Mouse (Mus musculus): ENCODE measurements around the gene Hoxd8. TPM values are rescaled to one million over a fixed set of nuclear protein-coding genes. Genes with fewer than 3 reads are reported as not detected.

The Hoxd8 gene
- polyA plus RNA-seq, 1 experiment, result not detected

DNA sequence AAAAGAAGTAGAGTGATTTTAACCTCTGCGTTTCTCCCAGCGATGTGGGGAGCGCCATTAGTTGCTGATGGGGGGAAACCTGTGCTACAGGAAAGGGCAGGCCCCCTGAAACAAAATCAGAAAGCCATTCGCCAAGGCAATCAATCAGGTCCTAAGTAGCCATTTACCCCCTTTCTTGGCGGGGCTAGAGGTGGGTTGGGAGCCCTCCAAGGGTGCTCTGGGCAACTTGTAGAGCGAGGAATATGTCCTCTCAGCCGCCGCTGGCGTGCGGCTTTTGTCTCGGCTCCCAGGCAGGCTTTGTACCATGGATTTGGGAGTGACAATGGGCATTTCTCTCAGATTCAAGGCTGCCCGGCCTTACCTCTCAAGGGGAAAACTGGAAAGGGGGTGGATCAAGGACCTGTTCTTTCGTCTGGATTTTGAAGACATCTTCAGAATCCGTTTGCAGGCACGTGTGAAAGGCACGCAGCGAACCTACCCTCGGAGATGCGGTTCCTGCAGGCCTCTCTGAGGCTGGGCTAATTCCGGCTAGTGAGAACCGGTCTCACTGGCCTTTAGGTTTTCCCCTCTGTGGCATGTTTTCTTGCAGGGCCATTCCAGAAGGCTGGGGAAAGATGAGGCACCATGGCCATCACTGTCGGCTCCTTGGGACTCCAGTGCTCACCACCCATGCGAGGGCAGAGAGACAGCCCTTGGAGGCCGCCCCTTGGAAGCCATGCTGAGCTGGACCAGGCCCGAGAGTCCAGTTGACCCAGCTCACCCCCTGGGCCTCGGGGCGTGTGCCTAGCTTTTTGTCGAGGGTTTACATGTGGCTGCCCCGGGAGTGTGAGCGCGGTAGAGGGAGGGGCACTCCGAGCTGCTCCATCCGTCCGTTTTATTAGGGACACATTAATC lies 7.7 kb upstream of the Hoxd8 start:
- H3K36me3 ChIP-seq (replicated peaks; ENCODE audit: low read length), result no peaks in the 10 kb centered on the region
- H3K4me3 ChIP-seq (replicated peaks), result no peak overlapping the region
- no peak for TF ChIP-seq FLI1 (IDR thresholded peaks at IDR 0.05; ENCODE audit: low read length)
- TF ChIP-seq GATA1 (IDR thresholded peaks at IDR 0.05; ENCODE audit: borderline replicate concordance, low read length), result no peak
- peaks cover 3% of the 10 kb centered on the region for H3K9me3 ChIP-seq
- H3K4me1 ChIP-seq, result peaks cover 24% of the 10 kb centered on the region
- H3K27me3 ChIP-seq (replicated peaks), result peaks cover 99% of the 10 kb centered on the region

- Histone ChIP-seq H3K27me3 (replicated peaks) (peaks cover 96% of the 10 kb centered on the region), H3K4me1 (peaks cover 16% of the 10 kb centered on the region), H3K4me3 (replicated peaks) (peak within 1 kb of the TSS; percentile 79), H3K36me3 (replicated peaks; ENCODE audit: low read length) (no peaks in the 10 kb centered on the region), H3K9me3 (no peaks in the 10 kb centered on the region)
- TF ChIP-seq GATA1 (IDR thresholded peaks at IDR 0.05; ENCODE audit: borderline replicate concordance, low read length) (no peak), FLI1 (IDR thresholded peaks at IDR 0.05; ENCODE audit: low read length) (no peak)
These were observed 6.8 kb upstream of the Hoxd8 start, which contains the start of gene Hoxd9 for GRCm38 (mm10) chr2:74697567-74698121. Gene Hoxd9 (plus strand): TSS chr2:74697727.

- Histone ChIP-seq H3K4me1 (peaks cover 14% of the 10 kb centered on the region), H3K9me3 (no peaks in the 10 kb centered on the region), H3K27me3 (replicated peaks) (peaks cover 96% of the 10 kb centered on the region), H3K36me3 (replicated peaks; ENCODE audit: low read length) (no peaks in the 10 kb centered on the region), H3K4me3 (replicated peaks) (peak overlapping the region; percentile 79)
- TF ChIP-seq FLI1 (IDR thresholded peaks at IDR 0.05; ENCODE audit: low read length) (no peak), GATA1 (IDR thresholded peaks at IDR 0.05; ENCODE audit: borderline replicate concordance, low read length) (no peak)
These were observed 6.0 kb upstream of the Hoxd8 start for GRCm38 (mm10) chr2:74698201-74699052.

GRCm38 (mm10) chr2:74699053-74699430 lies 5.4 kb upstream of the Hoxd8 start:
- TF ChIP-seq FLI1 (IDR thresholded peaks at IDR 0.05; ENCODE audit: low read length) (no peak), GATA1 (IDR thresholded peaks at IDR 0.05; ENCODE audit: borderline replicate concordance, low read length) (no peak)
- peaks cover 96% of the 10 kb centered on the region for H3K27me3 ChIP-seq (replicated peaks)
- H3K9me3 ChIP-seq, result no peaks in the 10 kb centered on the region
- H3K4me1 ChIP-seq, result peaks cover 13% of the 10 kb centered on the region
- H3K36me3 ChIP-seq (replicated peaks; ENCODE audit: low read length), result no peaks in the 10 kb centered on the region
- no peak overlapping the region for H3K4me3 ChIP-seq (replicated peaks)

DNA sequence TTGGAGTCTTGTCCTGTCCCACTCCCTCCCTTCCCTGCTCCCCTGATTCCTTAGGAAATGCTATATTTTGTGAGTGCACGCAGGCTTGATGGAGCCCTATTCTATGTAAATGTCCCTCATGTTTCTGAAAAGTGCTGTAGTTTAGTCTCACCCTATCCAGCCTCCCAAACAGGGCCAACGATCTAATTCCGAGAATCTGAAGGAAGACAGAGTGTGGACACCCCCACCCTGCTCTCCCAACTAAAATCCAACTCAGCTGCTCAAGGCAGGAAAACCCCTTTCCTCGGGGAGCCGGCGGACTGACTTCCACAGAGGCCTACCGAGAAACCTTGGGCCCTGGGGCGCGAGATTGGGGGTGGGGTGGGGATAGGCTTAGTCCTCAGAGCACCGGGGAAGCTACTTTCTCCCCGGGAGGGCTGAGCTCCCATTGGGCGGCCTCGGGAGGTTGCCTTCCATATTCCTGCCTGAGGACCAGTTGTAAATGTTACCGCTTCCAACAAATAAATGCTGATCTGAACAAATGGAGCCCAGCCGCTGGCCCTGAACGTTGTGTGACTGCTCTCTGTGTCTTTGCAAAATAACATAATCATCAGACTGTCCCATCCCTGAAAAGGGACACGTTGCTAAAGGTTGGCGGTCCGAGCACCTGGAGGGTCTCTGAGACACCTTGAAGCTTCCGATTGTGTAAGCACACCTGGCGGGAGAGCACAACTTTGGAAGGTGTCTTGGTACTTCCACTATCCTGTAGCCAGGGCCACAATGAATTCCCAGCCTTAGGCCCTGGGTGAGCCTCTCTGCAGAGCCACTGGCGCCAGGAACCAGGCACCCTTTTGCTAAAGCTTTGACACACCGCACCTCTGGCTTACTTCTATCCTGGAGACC lies 4.5 kb upstream of the Hoxd8 start:
- no peaks in the 10 kb centered on the region for H3K9me3 ChIP-seq
- H3K27me3 ChIP-seq (replicated peaks), result peaks cover 97% of the 10 kb centered on the region
- H3K4me3 ChIP-seq (replicated peaks), result no peak overlapping the region
- peaks cover 15% of the 10 kb centered on the region for H3K4me1 ChIP-seq
- H3K36me3 ChIP-seq (replicated peaks; ENCODE audit: low read length), result no peaks in the 10 kb centered on the region
- TF ChIP-seq GATA1 (IDR thresholded peaks at IDR 0.05; ENCODE audit: borderline replicate concordance, low read length) (no peak), FLI1 (IDR thresholded peaks at IDR 0.05; ENCODE audit: low read length) (no peak)

GRCm38 (mm10) chr2:74700546-74701112 lies 3.8 kb upstream of the Hoxd8 start:
- no peak for TF ChIP-seq GATA1 (IDR thresholded peaks at IDR 0.05; ENCODE audit: borderline replicate concordance, low read length)
- no peak for TF ChIP-seq FLI1 (IDR thresholded peaks at IDR 0.05; ENCODE audit: low read length)
- H3K4me3 ChIP-seq (replicated peaks), result no peak overlapping the region
- no peaks in the 10 kb centered on the region for H3K9me3 ChIP-seq
- H3K4me1 ChIP-seq, result peaks cover 23% of the 10 kb centered on the region
- H3K27me3 ChIP-seq (replicated peaks), result peaks cover 97% of the 10 kb centered on the region
- no peaks in the 10 kb centered on the region for H3K36me3 ChIP-seq (replicated peaks; ENCODE audit: low read length)

GRCm38 (mm10) chr2:74701949-74702819 lies 2.2 kb upstream of the Hoxd8 start:
- peaks cover 25% of the 10 kb centered on the region for H3K4me1 ChIP-seq
- no peaks in the 10 kb centered on the region for H3K9me3 ChIP-seq
- peak overlapping the region; percentile 65 for H3K4me3 ChIP-seq (replicated peaks)
- TF ChIP-seq GATA1 (IDR thresholded peaks at IDR 0.05; ENCODE audit: borderline replicate concordance, low read length) (no peak), FLI1 (IDR thresholded peaks at IDR 0.05; ENCODE audit: low read length) (no peak)
- H3K27me3 ChIP-seq (replicated peaks), result peaks cover 95% of the 10 kb centered on the region
- no peaks in the 10 kb centered on the region for H3K36me3 ChIP-seq (replicated peaks; ENCODE audit: low read length)

- Histone ChIP-seq H3K9me3 (no peaks in the 10 kb centered on the region), H3K4me1 (peaks cover 22% of the 10 kb centered on the region), H3K4me3 (replicated peaks) (no peak overlapping the region), H3K36me3 (replicated peaks; ENCODE audit: low read length) (no peaks in the 10 kb centered on the region), H3K27me3 (replicated peaks) (peaks cover 95% of the 10 kb centered on the region)
- TF ChIP-seq FLI1 (IDR thresholded peaks at IDR 0.05; ENCODE audit: low read length), result no peak
- no peak for TF ChIP-seq GATA1 (IDR thresholded peaks at IDR 0.05; ENCODE audit: borderline replicate concordance, low read length)
These were observed 1.6 kb upstream of the Hoxd8 start for GRCm38 (mm10) chr2:74702820-74703219.
